Mouse (Mus musculus): ENCODE measurements around the gene Thoc6.

Gene Thoc6

GRCm38 (mm10) chr17:23673424-23674073 lies at the start of gene Thoc6, which contains the start of gene Hcfc1r1:
Thoc6 (minus strand) TSS chr17:23673882.
Hcfc1r1 (plus strand) TSS chr17:23673596.
- ATAC-seq (ENCODE audit: insufficient number of reproducible peaks, low FRiP score, low TSS enrichment): peak; percentile 94

DNA sequence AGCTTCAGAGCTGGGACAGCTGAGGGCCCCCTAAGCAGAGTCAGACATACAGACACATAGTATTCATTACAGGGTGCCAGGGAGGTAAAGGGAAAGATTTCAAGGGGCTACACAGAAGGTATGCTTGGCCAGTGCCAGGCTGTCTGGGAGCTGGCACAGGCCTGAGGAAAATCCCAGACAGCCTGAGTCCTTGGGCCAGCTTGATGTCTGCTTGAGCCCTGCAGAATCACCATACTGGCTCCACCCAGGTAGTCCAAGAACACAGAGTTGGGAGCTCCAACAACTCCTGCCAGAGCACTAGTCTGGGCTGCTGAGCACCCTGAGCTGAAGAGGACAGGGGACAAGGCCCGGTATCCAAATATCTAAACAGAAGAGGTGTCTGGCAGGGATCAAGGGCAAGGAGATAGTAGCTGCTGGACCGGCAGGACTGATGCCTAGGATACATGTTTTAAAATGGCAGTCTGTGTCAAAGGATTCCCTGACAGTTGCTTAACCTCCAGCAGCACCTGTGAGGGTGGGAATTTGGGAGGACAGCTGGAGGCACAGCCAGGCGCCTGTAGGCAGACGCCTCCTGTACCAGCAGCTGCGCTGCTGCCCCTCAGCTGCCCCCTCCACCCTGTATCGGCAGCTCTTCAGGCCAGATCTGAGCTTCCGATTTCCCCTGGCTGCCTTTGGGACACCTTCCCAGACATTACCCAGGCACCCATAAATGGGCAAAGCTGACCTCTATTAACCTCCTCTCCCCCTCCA lies 48.9 kb upstream of the Thoc6 start, which contains the start of gene 1520401A03Rik:
Gene 1520401A03Rik (minus strand): TSS at position 408 of the 750 bp plus-strand sequence.
- ATAC-seq (ENCODE audit: insufficient number of reproducible peaks, low FRiP score, low TSS enrichment): no peak

DNA sequence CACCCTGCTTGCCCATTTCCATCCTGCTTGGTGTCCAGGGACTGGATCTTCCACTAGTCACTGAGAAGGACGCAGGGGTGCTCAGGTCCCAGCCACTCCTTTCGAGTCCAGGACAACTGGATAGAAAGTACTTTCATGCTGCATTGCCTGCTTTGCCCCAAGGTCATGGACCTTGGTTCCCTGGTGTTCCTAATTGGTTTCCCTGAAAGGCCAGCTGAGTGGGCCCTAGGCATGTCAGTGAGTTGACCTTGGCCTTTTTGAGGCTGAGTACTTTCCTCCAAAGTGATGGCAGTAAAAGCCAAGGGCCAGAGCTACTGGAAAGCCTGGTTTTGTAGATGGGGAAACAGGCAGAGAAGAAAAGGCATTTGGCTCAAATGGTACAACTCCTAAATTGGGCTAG lies 48.2 kb upstream of the Thoc6 start:
- ATAC-seq (ENCODE audit: insufficient number of reproducible peaks, low FRiP score, low TSS enrichment): no peak

GRCm38 (mm10) chr17:23719455-23719854 lies 45.8 kb upstream of the Thoc6 start:
- ATAC-seq (ENCODE audit: insufficient number of reproducible peaks, low FRiP score, low TSS enrichment): no peak

DNA sequence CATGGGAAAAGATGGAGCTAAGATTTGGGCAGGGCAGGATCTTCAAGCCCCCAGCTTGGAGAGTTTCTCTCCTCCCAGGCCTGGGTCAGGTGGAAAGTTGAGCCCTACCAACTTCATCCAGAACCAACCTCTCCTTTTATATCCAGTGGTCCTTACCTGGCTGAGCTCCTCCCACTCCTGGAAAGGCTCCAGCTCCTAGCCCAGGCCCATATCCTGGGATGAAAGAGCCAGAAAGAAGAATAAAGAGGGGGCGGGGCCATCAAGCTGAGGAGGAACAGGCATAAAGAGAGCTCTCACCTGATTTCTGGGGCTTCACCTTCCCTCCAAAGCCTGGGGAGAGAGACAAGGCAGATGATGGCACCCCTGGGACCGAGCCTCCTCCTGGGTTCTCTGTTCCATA lies 43.3 kb upstream of the Thoc6 start:
- no peak for ATAC-seq (ENCODE audit: insufficient number of reproducible peaks, low FRiP score, low TSS enrichment)

DNA sequence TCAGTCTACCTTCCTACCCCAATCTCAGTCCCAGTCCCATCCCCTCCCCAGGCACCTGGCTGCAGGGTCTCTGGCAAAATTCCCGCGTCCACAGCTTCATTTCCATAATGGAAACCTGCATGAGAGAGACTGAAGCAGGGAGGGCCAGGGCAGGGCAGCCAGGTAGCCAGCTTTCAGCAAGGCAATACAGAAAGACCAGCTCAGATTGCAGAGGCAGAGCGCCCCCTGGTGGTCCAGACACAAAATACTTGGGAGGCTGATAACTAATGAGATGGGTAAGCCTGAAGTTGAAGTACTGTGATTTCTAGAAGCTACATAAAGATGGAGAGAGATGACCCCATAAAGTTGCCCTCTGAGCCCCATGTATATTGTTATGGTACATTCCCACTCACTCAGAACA lies 32.5 kb upstream of the Thoc6 start:
- ATAC-seq (ENCODE audit: insufficient number of reproducible peaks, low FRiP score, low TSS enrichment): 0 out of 2 replicates have a peak, but pooled peaks have one; percentile 45

- ATAC-seq (ENCODE audit: insufficient number of reproducible peaks, low FRiP score, low TSS enrichment): no peak
Measured at GRCm38 (mm10) chr17:23705525-23706104, 31.9 kb upstream of the Thoc6 start.

DNA sequence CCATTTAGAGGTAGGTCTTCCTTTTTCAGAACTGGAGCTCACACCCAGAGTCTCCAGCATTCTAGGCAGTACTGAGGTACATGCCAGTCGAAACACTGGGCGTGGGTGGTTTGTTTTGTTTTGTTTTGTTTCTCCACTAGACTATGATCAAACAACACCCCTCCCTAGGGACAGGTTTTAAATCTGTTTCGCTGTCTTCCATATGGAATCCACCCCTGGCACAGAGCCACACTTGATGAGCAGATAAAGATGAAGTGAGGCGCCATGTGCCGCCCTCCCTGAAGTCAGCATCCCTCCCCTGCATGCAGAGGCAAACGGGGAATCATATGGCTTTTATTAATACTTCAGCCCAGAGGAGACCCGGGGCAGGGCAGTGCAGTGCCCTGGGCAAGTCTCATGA lies 31.1 kb upstream of the Thoc6 start:
- ATAC-seq (ENCODE audit: insufficient number of reproducible peaks, low FRiP score, low TSS enrichment): no peak

- no peak for ATAC-seq (ENCODE audit: insufficient number of reproducible peaks, low FRiP score, low TSS enrichment)
Measured at GRCm38 (mm10) chr17:23703301-23703700, 29.6 kb upstream of the Thoc6 start.

DNA sequence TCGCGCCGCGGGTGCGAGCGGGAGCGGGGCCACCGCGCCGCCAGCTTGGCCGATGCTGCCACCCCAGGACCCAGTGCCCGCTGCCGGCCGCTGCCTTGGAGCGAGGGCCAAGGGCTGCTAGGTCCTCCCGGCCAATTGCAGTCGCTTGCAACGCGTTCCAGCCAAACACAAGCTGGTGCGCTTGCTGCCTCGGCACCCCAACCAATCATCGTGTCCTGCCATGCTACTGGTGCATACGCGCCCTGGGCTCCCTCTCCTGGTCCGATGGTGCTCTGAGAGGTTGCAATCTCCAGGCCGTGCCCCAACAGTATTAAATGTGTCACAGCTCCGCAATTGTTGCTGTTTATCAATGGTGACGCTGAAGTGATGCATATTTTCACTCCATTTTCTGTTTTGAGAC lies 26.4 kb upstream of the Thoc6 start:
- ATAC-seq (ENCODE audit: insufficient number of reproducible peaks, low FRiP score, low TSS enrichment): peak; percentile 100

- ATAC-seq (ENCODE audit: insufficient number of reproducible peaks, low FRiP score, low TSS enrichment): peak; percentile 40; the same call in 1 of the 2 replicates
Measured at GRCm38 (mm10) chr17:23699131-23700077, 25.7 kb upstream of the Thoc6 start.

DNA sequence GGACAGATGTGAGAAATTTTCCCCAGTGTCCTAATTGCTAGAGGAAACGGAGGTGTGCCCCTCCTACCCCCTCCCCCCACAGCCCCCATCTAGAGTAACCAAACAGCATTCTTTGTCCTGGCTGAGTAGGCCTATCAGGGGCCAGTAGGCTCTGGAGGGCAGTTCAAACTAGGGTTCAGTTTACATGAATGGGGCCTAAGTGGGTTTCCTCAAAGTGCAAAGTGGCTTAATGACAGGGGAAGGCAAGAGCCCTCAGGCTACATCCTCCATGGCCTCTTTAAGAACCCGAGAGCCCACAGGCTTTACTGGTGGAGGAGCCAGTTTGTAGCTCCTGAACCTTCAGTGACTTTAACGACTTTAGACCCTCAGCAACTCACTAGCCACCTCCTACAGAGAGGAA lies 22.1 kb upstream of the Thoc6 start:
- ATAC-seq (ENCODE audit: insufficient number of reproducible peaks, low FRiP score, low TSS enrichment): no peak

- no peak for ATAC-seq (ENCODE audit: insufficient number of reproducible peaks, low FRiP score, low TSS enrichment)
Measured at GRCm38 (mm10) chr17:23694491-23694890, 20.8 kb upstream of the Thoc6 start.

GRCm38 (mm10) chr17:23683856-23684672 lies 10.4 kb upstream of the Thoc6 start, which contains the start of gene Cldn9:
Cldn9 (minus strand) TSS chr17:23684026.
- no peak for ATAC-seq (ENCODE audit: insufficient number of reproducible peaks, low FRiP score, low TSS enrichment)

GRCm38 (mm10) chr17:23683226-23683625 lies 9.5 kb upstream of the Thoc6 start:
- ATAC-seq (ENCODE audit: insufficient number of reproducible peaks, low FRiP score, low TSS enrichment): no peak

GRCm38 (mm10) chr17:23682530-23682929 lies 8.8 kb upstream of the Thoc6 start:
- no peak for ATAC-seq (ENCODE audit: insufficient number of reproducible peaks, low FRiP score, low TSS enrichment)

DNA sequence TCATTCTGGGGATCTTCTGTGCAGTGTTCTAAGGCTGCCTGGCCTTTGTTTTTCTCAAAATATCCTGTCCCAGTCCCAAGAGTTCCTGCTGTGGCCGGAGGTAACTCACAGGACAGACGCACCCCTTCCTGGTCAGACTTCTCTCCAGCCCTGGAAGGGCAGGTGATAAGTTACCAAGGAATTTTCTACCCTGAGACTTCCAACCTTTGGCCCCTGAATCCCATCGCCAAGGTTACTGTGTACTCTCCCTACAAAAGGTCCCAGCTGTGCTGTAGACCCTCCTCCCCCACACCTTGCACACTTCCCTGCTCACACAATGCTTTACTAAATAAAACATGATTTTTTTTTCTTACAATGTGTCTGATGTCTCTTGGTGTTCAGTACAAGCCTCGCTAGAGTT lies 8.4 kb upstream of the Thoc6 start:
- ATAC-seq (ENCODE audit: insufficient number of reproducible peaks, low FRiP score, low TSS enrichment): no peak

- ATAC-seq (ENCODE audit: insufficient number of reproducible peaks, low FRiP score, low TSS enrichment): no peak
Measured at GRCm38 (mm10) chr17:23681086-23681485, 7.4 kb upstream of the Thoc6 start.

GRCm38 (mm10) chr17:23680336-23680735 lies 6.7 kb upstream of the Thoc6 start:
- no peak for ATAC-seq (ENCODE audit: insufficient number of reproducible peaks, low FRiP score, low TSS enrichment)
